Mouse (Mus musculus): Measurements from ENCODE around the gene Otc. TPM values are rescaled to one million over a fixed set of nuclear protein-coding genes. Genes with fewer than 3 reads are reported as not detected.

The Otc gene
- total RNA-seq, 2 experiments from 2014 or later, result not detected

Other genes with a start within 250 kb of the Otc start
- gene Srpx, start 134.6 kb upstream of the Otc start, total RNA-seq (2021), result 1 to 10 TPM; 3.8 to 7.5 TPM
- 1 to 10 TPM; 3.8 to 4.5 TPM for gene Rpgr, start 35.4 kb upstream of the Otc start, total RNA-seq (2021)
- 10 to 100 TPM; 83.2 to 86.3 TPM for gene Tspan7, start 232.9 kb downstream of the Otc start, total RNA-seq (2021)

Data from adrenal gland, adult 18-20 months (tissue).